Mouse (Mus musculus): ENCODE measurements at regions not wholly inside any gene's neighbourhood (a gene's known extent, or its start where the extent isn't known, plus 50 kb on each side); places are given as distances from the start of the nearest gene placed in this dataset.

DNA sequence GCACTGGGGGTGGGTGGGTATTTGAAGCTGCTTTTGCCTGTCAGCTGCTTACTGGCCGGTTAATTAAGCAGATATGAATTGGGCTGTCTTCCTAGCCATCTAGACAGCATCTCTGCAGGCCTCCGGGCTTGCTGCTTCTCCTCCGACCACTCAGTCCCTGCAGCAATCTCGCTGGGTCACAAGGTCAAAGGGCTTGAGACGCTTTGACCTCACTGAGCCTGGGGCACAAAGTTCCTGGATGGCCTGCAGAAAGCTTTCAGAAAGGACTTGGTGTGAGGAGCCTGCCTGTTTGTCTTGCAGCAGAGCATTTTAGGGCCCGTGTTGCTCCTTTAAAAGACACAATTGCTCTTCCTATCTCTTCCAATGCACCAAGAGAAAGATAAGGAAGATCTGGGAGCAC is 83.7 kb upstream of the Ppp2r5a start:
- H3K9me3 ChIP-seq (replicated peaks; ENCODE audit: control insufficient read depth, low read length) = no peaks in the 10 kb centered on the region
- H3K27ac ChIP-seq (ENCODE audit: low read depth, low read length) = no peak overlapping the region
- no peak for DNase-seq (ENCODE audit: low spot score)
- 70% methylated on average over 6 of the region's 6 CpGs for WGBS
- no peak overlapping the region for H3K4me2 ChIP-seq (ENCODE audit: low read length)
- no peak for ATAC-seq
- H3K4me1 ChIP-seq (ENCODE audit: control insufficient read depth, insufficient read depth, low read length) = no peaks in the 10 kb centered on the region
- no peak overlapping the region for H3K9ac ChIP-seq (ENCODE audit: low read length)
- H3K4me3 ChIP-seq (ENCODE audit: low read depth, low read length) = no peak overlapping the region
- H3K27me3 ChIP-seq (replicated peaks; ENCODE audit: control insufficient read depth, insufficient read depth, low read length) = no peaks in the 10 kb centered on the region
- no peaks in the 10 kb centered on the region for H3K36me3 ChIP-seq (ENCODE audit: control insufficient read depth, insufficient read depth, low read length)

DNA sequence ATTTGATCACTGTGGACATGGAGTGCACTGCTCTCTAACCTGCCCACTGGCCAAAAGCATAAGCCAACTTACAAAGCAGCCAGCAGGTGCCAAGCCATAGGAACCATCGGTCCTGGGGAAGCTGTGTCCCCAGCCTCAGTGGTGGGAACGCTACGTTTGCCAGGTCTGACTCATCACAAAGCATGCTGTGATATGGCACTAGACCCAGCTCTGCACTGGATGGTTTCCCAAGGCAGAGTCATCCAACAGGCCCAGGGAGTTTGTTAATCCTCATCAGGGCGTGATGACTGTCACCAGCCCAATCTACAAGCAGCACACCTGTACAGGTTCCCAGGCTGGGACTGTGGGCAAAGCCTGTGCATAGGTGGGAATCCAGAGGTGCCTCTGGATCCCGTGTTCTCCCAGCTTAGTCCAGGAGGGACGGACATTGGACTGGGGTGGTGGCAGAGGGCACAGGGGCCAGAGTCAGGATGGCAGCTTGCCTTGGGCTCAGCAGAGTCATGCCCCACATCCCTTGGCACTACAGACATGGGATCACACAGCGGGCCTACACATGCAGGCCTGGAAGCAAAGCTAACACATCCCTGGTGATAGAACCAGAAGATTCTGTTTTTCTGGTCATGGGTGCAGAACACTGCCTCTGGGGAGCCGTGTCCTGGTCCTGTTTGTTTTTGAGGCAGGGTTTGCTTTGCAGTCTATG is 81.8 kb upstream of the Ppp2r5a start:
- no peak for ATAC-seq
- WGBS = 89% methylated on average over 8 of the region's 8 CpGs
- no peak overlapping the region for H3K9ac ChIP-seq (ENCODE audit: low read length)
- no peaks in the 10 kb centered on the region for H3K27me3 ChIP-seq (replicated peaks; ENCODE audit: control insufficient read depth, insufficient read depth, low read length)
- no peak overlapping the region for H3K4me2 ChIP-seq (ENCODE audit: low read length)
- H3K9me3 ChIP-seq (replicated peaks; ENCODE audit: control insufficient read depth, low read length) = no peaks in the 10 kb centered on the region
- H3K4me1 ChIP-seq (ENCODE audit: control insufficient read depth, insufficient read depth, low read length) = no peaks in the 10 kb centered on the region
- no peak overlapping the region for H3K4me3 ChIP-seq (ENCODE audit: low read depth, low read length)
- no peak overlapping the region for H3K27ac ChIP-seq (ENCODE audit: low read depth, low read length)
- no peak for DNase-seq (ENCODE audit: low spot score)
- H3K36me3 ChIP-seq (ENCODE audit: control insufficient read depth, insufficient read depth, low read length) = no peaks in the 10 kb centered on the region

DNA sequence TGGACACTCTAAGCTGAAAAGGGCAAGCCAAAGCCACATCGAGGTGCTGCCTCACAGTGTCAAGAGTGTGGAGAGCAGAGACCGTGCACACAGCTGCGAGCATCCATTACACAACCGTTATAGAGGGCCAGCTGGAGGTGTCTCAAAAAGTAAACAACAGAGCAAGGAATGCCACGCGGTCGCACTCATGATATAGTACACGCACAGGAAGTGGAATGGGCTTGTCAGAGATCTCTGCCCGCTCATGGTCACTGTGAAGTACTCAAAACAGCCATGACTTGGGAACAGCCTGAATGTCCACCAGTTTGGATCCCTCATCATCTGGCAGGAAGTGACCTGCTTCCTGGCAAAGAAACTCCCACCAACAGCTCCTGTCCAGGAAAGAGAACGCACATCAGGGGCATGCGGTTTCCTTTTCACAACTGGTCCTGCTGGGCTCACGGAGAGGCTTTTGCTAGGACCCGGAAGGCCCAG is 76.9 kb upstream of the Ppp2r5a start:
- Histone ChIP-seq H3K36me3 (ENCODE audit: control insufficient read depth, insufficient read depth, low read length) (no peaks in the 10 kb centered on the region), H3K4me3 (ENCODE audit: low read depth, low read length) (no peak overlapping the region), H3K27me3 (replicated peaks; ENCODE audit: control insufficient read depth, insufficient read depth, low read length) (no peaks in the 10 kb centered on the region), H3K9ac (ENCODE audit: low read length) (no peak overlapping the region), H3K27ac (ENCODE audit: low read depth, low read length) (no peak overlapping the region), H3K4me2 (ENCODE audit: low read length) (no peak overlapping the region), H3K9me3 (replicated peaks; ENCODE audit: control insufficient read depth, low read length) (no peaks in the 10 kb centered on the region), H3K4me1 (ENCODE audit: control insufficient read depth, insufficient read depth, low read length) (no peaks in the 10 kb centered on the region)
- no peak for DNase-seq (ENCODE audit: low spot score)
- 83% methylated on average over 13 of the region's 13 CpGs for WGBS
- no peak for ATAC-seq

DNA sequence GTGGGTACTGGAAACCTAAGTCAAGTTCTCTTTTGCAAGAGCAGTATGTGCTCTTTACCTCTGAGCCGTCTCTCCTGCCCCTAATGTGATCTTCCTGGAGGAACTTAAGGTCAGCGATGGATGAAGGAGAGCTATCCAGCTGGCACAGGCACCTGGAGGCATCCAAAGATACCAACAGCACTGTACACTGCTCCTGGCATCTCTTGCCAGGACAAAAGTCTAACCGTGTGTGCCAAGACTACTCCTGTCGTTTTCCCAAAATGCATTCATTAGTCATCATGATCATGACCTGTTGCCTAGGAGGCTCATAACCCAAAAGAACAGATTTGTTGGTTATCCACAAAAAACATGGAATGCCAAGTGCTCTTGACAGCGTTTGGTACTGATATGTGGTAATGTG is 69.5 kb upstream of the Ppp2r5a start:
- no peak overlapping the region for H3K4me2 ChIP-seq (ENCODE audit: low read length)
- DNase-seq (ENCODE audit: low spot score) = no peak
- no peak overlapping the region for H3K4me3 ChIP-seq (ENCODE audit: low read depth, low read length)
- WGBS = 85% methylated on average over 5 of the region's 5 CpGs
- no peaks in the 10 kb centered on the region for H3K36me3 ChIP-seq (ENCODE audit: control insufficient read depth, insufficient read depth, low read length)
- ATAC-seq = no peak
- H3K4me1 ChIP-seq (ENCODE audit: control insufficient read depth, insufficient read depth, low read length) = peaks cover 5% of the 10 kb centered on the region
- no peaks in the 10 kb centered on the region for H3K27me3 ChIP-seq (replicated peaks; ENCODE audit: control insufficient read depth, insufficient read depth, low read length)
- no peak overlapping the region for H3K27ac ChIP-seq (ENCODE audit: low read depth, low read length)
- H3K9me3 ChIP-seq (replicated peaks; ENCODE audit: control insufficient read depth, low read length) = no peaks in the 10 kb centered on the region
- no peak overlapping the region for H3K9ac ChIP-seq (ENCODE audit: low read length)

DNA sequence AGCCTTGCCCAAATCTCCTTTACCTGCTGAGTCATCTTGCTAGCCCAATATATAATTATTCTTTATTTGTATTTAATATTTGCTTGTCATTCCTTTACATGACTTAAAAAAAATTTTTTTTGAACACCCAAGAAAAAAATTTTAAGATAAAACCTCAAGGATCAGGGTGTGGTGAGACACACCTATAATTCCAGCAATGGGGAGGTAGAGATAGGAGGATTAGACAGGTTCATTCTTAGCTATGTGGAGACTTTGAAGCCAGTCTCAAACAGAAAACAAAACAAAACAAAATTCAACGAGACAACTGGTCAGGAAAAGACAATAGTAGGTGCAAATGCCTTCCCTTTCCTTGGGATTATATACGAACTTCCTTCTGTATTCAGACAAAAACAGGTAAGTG is 68.4 kb upstream of the Ppp2r5a start:
- Histone ChIP-seq H3K4me1 (ENCODE audit: control insufficient read depth, insufficient read depth, low read length) (peaks cover 5% of the 10 kb centered on the region), H3K36me3 (ENCODE audit: control insufficient read depth, insufficient read depth, low read length) (no peaks in the 10 kb centered on the region), H3K4me2 (ENCODE audit: low read length) (no peak overlapping the region), H3K4me3 (ENCODE audit: low read depth, low read length) (no peak overlapping the region), H3K9me3 (replicated peaks; ENCODE audit: control insufficient read depth, low read length) (no peaks in the 10 kb centered on the region), H3K27ac (ENCODE audit: low read depth, low read length) (no peak overlapping the region), H3K9ac (ENCODE audit: low read length) (no peak overlapping the region), H3K27me3 (replicated peaks; ENCODE audit: control insufficient read depth, insufficient read depth, low read length) (no peaks in the 10 kb centered on the region)
- WGBS = 56% methylated on average over 2 of the region's 2 CpGs
- ATAC-seq (no peak), DNase-seq (ENCODE audit: low spot score) (no peak)

DNA sequence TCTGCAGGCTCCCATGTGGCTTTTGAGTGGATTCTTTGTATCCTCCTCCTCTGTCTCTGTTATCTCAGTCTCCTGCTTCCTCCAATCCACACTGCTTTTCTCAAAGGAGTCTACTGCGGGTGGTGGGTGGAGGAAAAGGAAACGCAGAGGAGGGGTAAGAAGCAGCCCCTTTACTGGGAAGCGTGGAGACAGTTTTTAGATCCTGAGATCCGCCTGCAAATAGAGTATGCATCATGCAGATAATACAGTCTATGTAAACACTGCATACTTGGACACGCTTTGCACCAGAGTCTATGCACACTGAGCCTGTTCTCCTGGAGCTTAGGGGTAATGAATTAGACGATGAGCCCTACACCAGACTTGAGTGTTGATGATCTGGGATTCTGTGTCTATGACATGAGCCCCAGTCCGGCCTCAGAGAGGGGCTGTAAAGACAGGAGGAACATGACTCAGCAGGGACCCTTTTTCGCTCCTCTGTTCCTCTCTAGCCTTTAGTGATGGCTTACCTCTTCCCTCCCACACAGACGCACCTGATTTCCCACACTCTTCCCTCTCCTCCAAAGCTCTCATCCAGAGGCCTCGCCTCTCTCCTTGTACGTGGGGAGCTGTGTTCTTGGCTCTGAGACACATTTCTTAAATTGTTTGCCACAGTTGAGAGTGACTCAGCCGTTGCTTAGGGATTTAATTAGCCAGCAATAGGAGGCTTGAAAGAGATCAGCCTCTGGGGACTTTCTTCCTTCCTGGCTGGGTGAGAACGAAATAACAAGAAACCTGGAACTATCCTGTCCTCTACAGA is 67.3 kb upstream of the Ppp2r5a start:
- no peaks in the 10 kb centered on the region for H3K9me3 ChIP-seq (replicated peaks; ENCODE audit: control insufficient read depth, low read length)
- H3K4me3 ChIP-seq (ENCODE audit: low read depth, low read length) = no peak overlapping the region
- 29% methylated on average over 13 of the region's 13 CpGs for WGBS
- no peak overlapping the region; the same call in 1 of the 2 replicates for H3K27ac ChIP-seq (ENCODE audit: low read depth, low read length)
- H3K36me3 ChIP-seq (ENCODE audit: control insufficient read depth, insufficient read depth, low read length) = no peaks in the 10 kb centered on the region
- H3K27me3 ChIP-seq (replicated peaks; ENCODE audit: control insufficient read depth, insufficient read depth, low read length) = no peaks in the 10 kb centered on the region
- H3K9ac ChIP-seq (ENCODE audit: low read length) = no peak overlapping the region
- peaks cover 5% of the 10 kb centered on the region for H3K4me1 ChIP-seq (ENCODE audit: control insufficient read depth, insufficient read depth, low read length)
- ATAC-seq (peak; percentile 44; the same call in 1 of the 2 replicates), DNase-seq (ENCODE audit: low spot score) (peak; percentile 76)
- H3K4me2 ChIP-seq (ENCODE audit: low read length) = no peak overlapping the region

DNA sequence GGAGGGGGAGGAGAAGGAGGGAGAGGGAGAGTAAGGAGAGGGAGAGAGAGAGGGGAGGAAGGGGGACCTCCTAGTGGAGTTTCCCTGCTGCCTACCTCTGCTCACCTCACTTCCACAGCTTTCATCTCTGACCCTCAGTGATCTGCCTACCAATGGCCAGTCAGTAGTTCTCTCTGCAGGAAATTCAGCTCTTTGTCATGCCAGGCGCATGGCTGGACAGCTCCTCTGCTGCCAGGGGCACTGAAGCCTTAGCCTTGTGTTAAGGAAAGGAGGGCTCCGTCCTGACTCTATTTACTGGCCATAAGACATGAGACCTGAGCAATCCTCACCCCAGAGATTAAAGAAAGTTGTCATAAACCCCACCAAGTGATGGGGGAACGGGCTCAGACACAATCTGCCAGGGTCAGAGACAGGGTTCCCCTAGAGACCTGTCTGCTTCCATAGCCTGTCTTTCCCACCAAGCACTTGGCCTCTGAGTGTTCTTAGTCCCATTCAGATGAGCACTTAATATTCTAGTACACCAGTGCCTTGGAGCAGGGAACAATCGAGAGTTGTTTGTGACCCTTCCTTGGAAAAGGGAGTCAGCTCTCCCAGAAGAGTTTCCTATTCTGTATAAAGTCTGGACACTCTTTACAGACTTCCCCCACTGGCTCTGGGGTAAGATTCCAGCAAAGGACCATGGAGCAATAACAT is 65.9 kb upstream of the Ppp2r5a start:
- Histone ChIP-seq H3K27me3 (replicated peaks; ENCODE audit: control insufficient read depth, insufficient read depth, low read length) (no peaks in the 10 kb centered on the region), H3K9me3 (replicated peaks; ENCODE audit: control insufficient read depth, low read length) (no peaks in the 10 kb centered on the region), H3K4me1 (ENCODE audit: control insufficient read depth, insufficient read depth, low read length) (peaks cover 5% of the 10 kb centered on the region), H3K36me3 (ENCODE audit: control insufficient read depth, insufficient read depth, low read length) (no peaks in the 10 kb centered on the region), H3K4me3 (ENCODE audit: low read depth, low read length) (no peak overlapping the region), H3K4me2 (ENCODE audit: low read length) (no peak overlapping the region), H3K27ac (ENCODE audit: low read depth, low read length) (no peak overlapping the region), H3K9ac (ENCODE audit: low read length) (no peak overlapping the region)
- ATAC-seq (no peak), DNase-seq (ENCODE audit: low spot score) (no peak)
- WGBS = 44% methylated on average over 4 of the region's 4 CpGs

DNA sequence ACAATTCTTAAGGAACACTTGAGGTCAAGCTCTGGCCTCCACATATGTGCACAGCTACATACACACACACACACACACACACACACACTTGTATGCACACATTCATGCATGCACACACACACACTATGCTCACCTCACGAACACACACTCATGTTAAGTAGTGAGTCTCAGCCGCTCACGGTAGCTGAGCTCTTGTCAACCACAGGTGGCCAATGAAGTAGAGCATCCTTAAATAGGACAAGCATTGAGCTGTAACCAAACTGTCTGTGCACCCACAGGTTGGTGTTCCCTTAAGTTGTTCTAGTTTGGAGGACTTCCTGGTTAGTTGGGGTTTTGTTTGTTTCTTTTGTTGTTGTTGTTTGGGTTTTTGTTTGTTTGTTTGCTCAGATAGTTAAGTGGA is 63.2 kb upstream of the Ppp2r5a start:
- 93% methylated on average over 3 of the region's 3 CpGs for WGBS
- ATAC-seq (no peak), DNase-seq (ENCODE audit: low spot score) (no peak)
- Histone ChIP-seq H3K4me3 (ENCODE audit: low read depth, low read length) (no peak overlapping the region), H3K9me3 (replicated peaks; ENCODE audit: control insufficient read depth, low read length) (no peaks in the 10 kb centered on the region), H3K4me1 (ENCODE audit: control insufficient read depth, insufficient read depth, low read length) (peaks cover 11% of the 10 kb centered on the region), H3K4me2 (ENCODE audit: low read length) (no peak overlapping the region), H3K27ac (ENCODE audit: low read depth, low read length) (no peak overlapping the region), H3K27me3 (replicated peaks; ENCODE audit: control insufficient read depth, insufficient read depth, low read length) (no peaks in the 10 kb centered on the region), H3K36me3 (ENCODE audit: control insufficient read depth, insufficient read depth, low read length) (no peaks in the 10 kb centered on the region), H3K9ac (ENCODE audit: low read length) (no peak overlapping the region)

DNA sequence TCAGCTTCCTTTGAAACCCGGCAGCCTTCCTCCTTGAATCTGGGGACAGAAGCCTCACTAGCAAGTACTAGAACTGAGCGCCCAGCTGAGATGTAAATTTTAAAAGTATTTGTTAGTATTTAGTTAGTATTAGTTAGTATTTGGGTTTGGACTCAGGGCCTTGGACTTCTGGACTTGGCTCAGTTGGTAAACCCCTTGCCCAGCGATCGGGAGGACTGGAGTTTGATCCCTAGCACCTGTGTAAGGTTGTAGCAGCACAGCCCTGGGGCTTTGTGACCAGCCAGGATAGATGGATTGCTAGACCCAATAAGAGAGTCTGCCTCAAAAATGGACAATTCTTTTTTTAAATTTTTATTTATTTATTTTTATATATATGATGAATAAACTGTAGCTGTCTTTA is 62.7 kb upstream of the Ppp2r5a start:
- Histone ChIP-seq H3K27me3 (replicated peaks; ENCODE audit: control insufficient read depth, insufficient read depth, low read length) (no peaks in the 10 kb centered on the region), H3K27ac (ENCODE audit: low read depth, low read length) (no peak overlapping the region), H3K4me3 (ENCODE audit: low read depth, low read length) (no peak overlapping the region), H3K4me1 (ENCODE audit: control insufficient read depth, insufficient read depth, low read length) (peaks cover 11% of the 10 kb centered on the region), H3K9me3 (replicated peaks; ENCODE audit: control insufficient read depth, low read length) (no peaks in the 10 kb centered on the region), H3K9ac (ENCODE audit: low read length) (no peak overlapping the region), H3K4me2 (ENCODE audit: low read length) (no peak overlapping the region), H3K36me3 (ENCODE audit: control insufficient read depth, insufficient read depth, low read length) (no peaks in the 10 kb centered on the region)
- WGBS = 88% methylated on average over 4 of the region's 4 CpGs
- ATAC-seq (no peak), DNase-seq (ENCODE audit: low spot score) (no peak)
